Mouse (Mus musculus) megakaryocyte-erythroid progenitor cell, adult 5-6 weeks (primary cell): ENCODE data around the gene Tbccd1. TPM values are rescaled to one million over a fixed set of nuclear protein-coding genes. Genes with fewer than 3 reads are reported as not detected.

Experiments used
- ATAC-seq: replicated peaks from 2 replicates; pipeline ENCODE4 v1.8.0; 2016; ENCODE audit warnings: mild to moderate bottlenecking, inconsistent platforms; ENCODE audit not compliant: severe bottlenecking, poor library complexity, low FRiP score, low TSS enrichment
- total RNA-seq, 2 experiments: library from RNA; stranded (forward) in 1 of 2; stranded (reverse) in 1 of 2; fragments of 200-1000, 215-1000 nt in 1 of 2; fragments of >200 nt in 1 of 2; fragmentation: Nextera tagmentation in 1 of 2; gene quantifications; 2 replicates each; pipeline ENCODE4 v1.2.3; 2014 to 2017

Tbccd1 gene
- total RNA-seq, 2 experiments from 2014 or later: 52.5 to 72.6 TPM

DNA sequence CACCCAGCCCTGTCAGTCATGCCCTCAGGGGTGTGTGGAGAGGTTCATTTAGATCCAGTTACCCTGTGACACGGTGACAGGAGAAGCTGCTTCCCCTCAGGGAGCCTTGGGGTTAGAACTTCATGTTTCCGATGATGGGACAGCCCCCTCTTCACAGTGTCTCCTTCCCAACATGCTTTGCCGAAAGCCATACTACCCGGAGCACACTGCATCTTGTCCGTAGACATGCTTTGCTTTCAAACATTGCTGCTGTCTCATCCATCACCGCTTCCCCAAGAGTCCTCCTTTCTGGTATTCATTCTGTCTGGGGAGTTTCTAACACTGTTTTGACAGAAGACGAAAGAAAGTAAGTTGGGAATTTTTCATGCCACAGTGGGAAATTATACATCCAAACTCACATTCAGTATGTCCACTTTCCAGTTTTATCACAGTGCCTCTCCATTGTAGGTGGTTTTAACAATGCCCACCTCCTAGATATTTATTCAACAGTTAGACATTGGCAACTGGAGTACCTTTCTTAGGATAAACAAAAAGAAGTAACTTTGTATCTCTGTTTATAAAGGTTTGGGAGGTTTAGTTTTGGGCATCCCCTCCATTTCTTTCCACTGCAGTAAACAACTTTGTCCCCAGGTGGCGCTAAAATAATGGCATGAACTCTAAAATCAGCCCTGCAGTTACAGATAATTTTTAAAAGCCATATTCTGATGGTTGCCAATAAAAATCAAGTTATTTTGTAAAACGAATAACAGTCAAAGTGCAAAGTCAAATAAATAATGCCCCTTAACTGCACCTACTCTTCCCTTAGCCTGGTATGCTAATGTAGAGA, 19.0 kb upstream of the Tbccd1 start:
- no peak for ATAC-seq

- no peak for ATAC-seq
These were observed 15.9 kb upstream of the Tbccd1 start for GRCm38 (mm10) chr16:22873369-22873768.

DNA sequence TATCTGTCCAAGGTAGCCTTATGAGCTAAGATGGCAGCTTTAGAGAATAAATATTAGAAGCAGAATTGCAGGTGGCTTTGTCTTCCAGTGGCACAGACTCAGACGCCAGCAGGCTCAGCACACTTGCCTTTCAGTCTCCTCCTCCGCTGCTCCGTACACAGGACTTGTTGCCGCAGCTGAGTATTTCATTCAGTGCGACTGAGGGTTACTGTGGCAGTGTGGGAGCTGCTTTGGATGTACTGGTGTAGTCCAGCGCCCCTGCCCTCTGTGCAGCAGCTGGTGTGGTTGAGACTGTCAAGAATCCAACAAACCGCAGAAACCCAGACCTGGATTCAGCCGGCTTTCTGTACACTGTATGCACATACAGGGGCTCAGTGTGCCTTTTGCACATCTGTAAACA, 14.9 kb upstream of the Tbccd1 start:
- no peak for ATAC-seq

DNA sequence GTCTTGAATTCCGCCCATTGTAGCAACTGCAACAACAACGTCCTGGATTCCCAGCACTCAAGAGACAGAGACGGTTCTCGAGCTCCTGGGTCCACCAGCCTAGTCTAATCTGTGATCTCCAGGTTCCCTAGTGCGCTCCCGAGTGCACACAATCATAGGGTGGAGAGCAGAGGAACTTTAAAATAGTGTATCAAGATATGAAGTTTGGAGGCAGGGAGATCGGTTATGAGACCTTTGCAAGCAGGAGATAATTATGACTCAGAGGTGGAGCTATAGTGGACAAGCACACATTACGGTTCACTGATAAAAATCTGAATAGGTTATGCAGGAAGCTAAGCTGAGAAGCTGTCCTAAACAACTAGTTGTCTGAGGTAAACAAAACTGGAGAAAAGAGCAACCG, 696 bp downstream of the Tbccd1 start:
- peak; percentile 48 for ATAC-seq

DNA sequence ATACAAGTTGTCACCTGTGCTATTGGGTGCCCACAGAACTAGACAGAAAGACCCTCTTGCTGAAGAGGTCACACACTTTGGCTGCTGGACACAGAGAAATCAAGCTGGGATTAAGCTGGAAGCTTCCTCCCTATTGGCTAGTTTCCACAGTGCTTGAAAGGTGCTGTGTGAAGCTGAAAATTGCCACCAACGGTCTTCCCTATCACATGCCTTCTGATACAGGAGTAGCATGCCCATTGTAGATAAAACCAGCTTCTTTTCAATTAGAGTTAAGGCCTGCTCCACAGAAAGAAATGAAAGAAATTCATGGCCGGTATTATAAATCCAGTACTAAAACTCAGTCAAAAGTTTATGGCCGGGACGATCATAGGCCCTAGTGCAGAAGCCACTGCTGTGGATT, 4.8 kb downstream of the Tbccd1 start:
- ATAC-seq: peak; percentile 39; the same call in 1 of the 2 replicates

DNA sequence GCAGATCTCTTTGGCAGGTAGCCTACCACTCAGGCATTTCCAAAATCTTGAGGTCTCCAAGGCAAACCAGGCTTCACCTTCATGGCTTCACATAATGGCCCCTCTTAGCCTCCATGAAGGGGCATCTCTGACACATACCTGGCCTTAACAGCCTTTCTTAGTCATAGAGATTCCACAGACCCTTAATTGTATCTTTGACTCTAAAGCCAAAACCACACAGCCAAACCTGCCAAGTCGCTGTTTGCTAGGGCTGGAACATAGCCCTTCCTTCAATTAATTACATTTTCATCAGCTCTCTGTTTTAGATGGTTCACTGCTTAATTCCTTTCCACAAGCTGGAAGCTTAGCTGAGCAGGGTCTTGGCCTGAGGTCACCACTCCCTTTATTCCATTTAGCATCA, 9.1 kb downstream of the Tbccd1 start:
- no peak for ATAC-seq

DNA sequence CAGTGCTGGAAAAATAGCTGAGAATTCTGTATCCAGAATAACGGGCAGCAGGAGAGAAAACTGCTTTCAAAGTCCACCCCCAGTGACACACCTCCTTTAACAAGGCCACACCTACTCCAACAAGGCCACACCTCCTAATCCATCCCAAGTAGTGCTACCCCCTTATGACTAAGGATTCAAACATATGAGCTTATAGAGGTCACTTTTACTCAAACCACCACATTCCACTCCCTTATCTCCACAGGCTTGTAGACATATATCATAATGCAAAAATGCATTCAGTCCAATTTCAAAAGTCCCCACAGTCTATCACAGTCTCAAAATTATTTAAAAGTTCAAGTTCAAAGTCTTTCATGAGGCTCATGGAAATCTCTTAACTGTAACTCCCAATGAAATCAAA, 9.8 kb downstream of the Tbccd1 start:
- ATAC-seq: no peak

GRCm38 (mm10) chr16:22845481-22845880, 12.0 kb downstream of the Tbccd1 start:
- no peak for ATAC-seq

DNA sequence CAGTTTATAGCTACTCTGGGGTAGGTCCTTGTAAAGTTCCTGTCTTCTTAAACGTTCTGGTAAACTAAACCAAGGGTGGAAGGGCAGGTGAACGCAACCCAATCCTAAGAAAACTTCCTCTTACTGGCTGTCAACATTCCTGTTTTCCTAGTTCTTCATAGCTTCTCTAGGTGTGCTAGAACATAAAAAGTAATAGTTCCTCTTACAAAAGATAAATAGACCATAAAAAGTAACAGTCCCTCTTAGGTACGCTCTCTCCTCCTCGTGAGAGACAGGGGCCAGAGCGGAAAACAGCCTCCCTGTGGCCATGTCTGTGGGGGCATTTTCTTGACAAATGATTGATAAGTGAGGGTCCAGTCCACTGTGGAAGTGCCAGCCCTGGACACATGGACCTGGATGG, 12.6 kb downstream of the Tbccd1 start:
- no peak for ATAC-seq

- peak; percentile 97 for ATAC-seq
These were observed 13.2 kb downstream of the Tbccd1 start for GRCm38 (mm10) chr16:22844061-22844801.

GRCm38 (mm10) chr16:22842871-22843270, 14.6 kb downstream of the Tbccd1 start:
- no peak for ATAC-seq

- ATAC-seq: no peak
These were observed 18.2 kb downstream of the Tbccd1 start for GRCm38 (mm10) chr16:22839146-22839857.

DNA sequence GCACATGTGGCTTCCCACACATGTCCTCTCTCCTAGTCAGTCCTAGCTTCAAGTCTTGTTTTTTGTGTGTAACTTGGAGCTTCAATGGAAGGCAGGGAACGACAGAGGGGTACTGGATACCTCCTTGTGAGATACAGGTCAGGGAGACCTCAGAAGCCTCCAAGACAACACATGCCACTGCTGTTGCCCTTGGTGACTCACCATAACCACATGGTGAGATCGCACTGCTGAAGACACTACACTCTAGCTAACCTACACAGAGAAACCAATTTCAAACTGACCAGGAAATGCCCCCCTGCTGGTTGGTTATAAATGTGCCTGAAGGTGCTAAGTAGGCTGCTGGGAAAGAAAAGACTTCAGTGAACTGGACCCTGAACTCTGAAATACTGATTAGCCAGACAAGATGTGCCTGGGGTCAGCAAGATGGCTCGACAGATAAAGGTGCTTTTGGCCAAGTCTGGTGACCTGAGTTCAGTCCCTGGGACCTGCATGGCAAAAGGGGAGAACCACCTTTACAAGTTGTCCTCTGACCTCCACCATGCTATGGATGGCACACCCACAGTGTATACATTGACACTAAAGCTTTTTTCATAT, 24.4 kb downstream of the Tbccd1 start:
- no peak for ATAC-seq

GRCm38 (mm10) chr16:22820731-22821130, 36.7 kb downstream of the Tbccd1 start:
- ATAC-seq: peak; percentile 70

GRCm38 (mm10) chr16:22811477-22811876, 46.0 kb downstream of the Tbccd1 start, which contains the start of gene Crygs:
TSS of gene Crygs (minus strand) at chr16:22811577.
- ATAC-seq: no peak

DNA sequence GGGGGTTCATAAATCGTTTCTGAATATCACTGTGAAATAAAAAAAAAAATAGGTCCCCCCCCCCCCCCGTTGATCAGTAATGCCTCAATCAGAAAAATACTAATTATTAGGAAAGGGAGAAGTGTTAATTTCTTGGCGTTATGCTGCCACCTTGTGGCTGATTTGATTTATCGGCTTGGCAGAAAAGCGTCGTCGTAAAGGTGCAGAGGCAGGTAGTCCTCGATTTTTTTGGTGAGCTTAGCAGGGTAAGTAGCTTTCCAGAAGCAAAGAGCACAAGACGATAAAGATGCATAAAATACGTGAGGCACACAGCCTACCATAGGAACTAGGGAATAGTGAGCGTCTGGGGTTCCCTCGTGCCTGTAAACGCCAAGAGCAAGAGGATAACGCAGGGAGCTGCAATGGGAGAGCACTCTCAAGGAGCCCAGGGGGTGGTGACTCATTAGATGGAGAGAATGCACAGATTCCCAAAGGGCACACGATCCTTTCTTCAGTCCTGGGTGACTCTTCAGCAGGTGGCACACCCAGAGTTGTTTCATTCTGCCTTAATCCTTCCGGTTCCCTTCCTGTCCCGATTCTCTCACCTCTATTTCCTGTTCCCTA, 49.9 kb downstream of the Tbccd1 start:
- ATAC-seq: peak; percentile 68; the same call in 1 of the 2 replicates

- ATAC-seq: no peak
These were observed 54.7 kb downstream of the Tbccd1 start for GRCm38 (mm10) chr16:22802786-22803185.

GRCm38 (mm10) chr16:22800849-22801109, 56.7 kb downstream of the Tbccd1 start:
- ATAC-seq: no peak

- no peak for ATAC-seq
These were observed 57.2 kb downstream of the Tbccd1 start for GRCm38 (mm10) chr16:22800026-22800848.
